Mouse (Mus musculus) hindbrain, embryonic 12.5 days (tissue): ENCODE data around the gene C130050O18Rik. TPM values are rescaled to one million over a fixed set of nuclear protein-coding genes. Genes with fewer than 3 reads are reported as not detected.

Experiments
- ATAC-seq: fragments of 200-750 bp; cut with Nextera tagmentation; 2 replicates; pipeline ENCODE4 v1.8.0; 2017; ENCODE audit warnings: moderate TSS enrichment; ENCODE audit not compliant: low FRiP score
- H3K27ac ChIP-seq: fragments of 300-500 bp; sonication (generic); 2 replicates; pipeline ENCODE4 v1.5.1; 2016; ENCODE audit warnings: mild to moderate bottlenecking
- H3K27me3 ChIP-seq: fragments of 300-500 bp; sonication (generic); 2 replicates; pipeline ENCODE4 v1.6.1; 2016; ENCODE audit warnings: mild to moderate bottlenecking
- H3K36me3 ChIP-seq: fragments of 300-500 bp; sonication (generic); 2 replicates; pipeline ENCODE4 v1.6.1; 2016; ENCODE audit warnings: mild to moderate bottlenecking
- H3K4me1 ChIP-seq: fragments of 300-500 bp; sonication (generic); 2 replicates; pipeline ENCODE4 v1.6.1; 2016
- H3K4me2 ChIP-seq: fragments of 300-500 bp; sonication (generic); replicated peaks from 2 replicates; pipeline ENCODE4 v1.6.1; 2016; ENCODE audit warnings: mild to moderate bottlenecking
- H3K4me3 ChIP-seq: fragments of 300-500 bp; sonication (generic); 2 replicates; pipeline ENCODE4 v1.5.1; 2016; ENCODE audit warnings: mild to moderate bottlenecking
- H3K9ac ChIP-seq: fragments of 300-500 bp; sonication (generic); 2 replicates; pipeline ENCODE4 v1.6.1; 2016; ENCODE audit warnings: mild to moderate bottlenecking, moderate library complexity
- H3K9me3 ChIP-seq: fragments of 300-500 bp; sonication (generic); replicated peaks from 2 replicates; pipeline ENCODE4 v1.6.1; 2016; ENCODE audit warnings: mild to moderate bottlenecking
- WGBS: fragments of 180-500 bp; shearing (Covaris S2); methylation state at CpG from one replicate; pipeline ENCODE4 v1.1.7; 2016; 5-methylcytosine and 5-hydroxymethylcytosine counted together
- polyA plus RNA-seq: library from polyadenylated mRNA; unstranded; fragments of >200 nt; fragmentation: Nextera tagmentation; extraction: Ambion mirVana; gene quantifications from 2 replicates; pipeline ENCODE4 v1.2.1, GENCODE M21; 2016

C130050O18Rik gene
- polyA plus RNA-seq, 1 experiment from 2014 or later: 0.45 TPM

DNA sequence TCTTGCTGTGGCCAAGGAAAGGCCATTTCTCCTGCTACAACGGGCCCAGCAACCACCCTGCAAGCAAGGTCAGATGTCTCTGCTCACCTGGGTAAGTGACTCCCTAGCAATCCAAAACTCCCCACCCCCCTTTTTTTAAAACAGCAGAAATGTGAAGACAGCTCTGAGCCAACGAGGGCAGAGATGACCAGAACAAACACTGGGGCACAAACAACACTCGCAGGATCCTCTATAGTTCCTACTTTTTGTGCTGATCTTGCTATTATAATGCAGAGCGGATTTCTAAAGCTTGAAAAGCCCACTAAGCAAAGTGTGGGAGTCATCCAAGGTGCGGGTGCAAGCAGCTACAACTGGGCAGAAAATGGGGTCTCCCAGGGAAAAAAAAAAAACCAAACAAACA, 34.0 kb upstream of the C130050O18Rik start:
- H3K27ac ChIP-seq: no peak overlapping the region
- no peaks in the 10 kb centered on the region for H3K9me3 ChIP-seq
- 61% methylated on average over 5 of the region's 5 CpGs for WGBS
- H3K27me3 ChIP-seq: no peaks in the 10 kb centered on the region; the same call in 1 of the 2 replicates
- H3K36me3 ChIP-seq: no peaks in the 10 kb centered on the region
- ATAC-seq: no peak
- peaks cover 26% of the 10 kb centered on the region for H3K4me1 ChIP-seq
- H3K4me2 ChIP-seq: peak overlapping the region; percentile 81; the same call in 1 of the 2 replicates
- H3K4me3 ChIP-seq: peak overlapping the region; percentile 65; the same call in 1 of the 2 replicates
- H3K9ac ChIP-seq: 0 out of 2 replicates have a peak overlapping the region, but pooled peaks have one; percentile 29

DNA sequence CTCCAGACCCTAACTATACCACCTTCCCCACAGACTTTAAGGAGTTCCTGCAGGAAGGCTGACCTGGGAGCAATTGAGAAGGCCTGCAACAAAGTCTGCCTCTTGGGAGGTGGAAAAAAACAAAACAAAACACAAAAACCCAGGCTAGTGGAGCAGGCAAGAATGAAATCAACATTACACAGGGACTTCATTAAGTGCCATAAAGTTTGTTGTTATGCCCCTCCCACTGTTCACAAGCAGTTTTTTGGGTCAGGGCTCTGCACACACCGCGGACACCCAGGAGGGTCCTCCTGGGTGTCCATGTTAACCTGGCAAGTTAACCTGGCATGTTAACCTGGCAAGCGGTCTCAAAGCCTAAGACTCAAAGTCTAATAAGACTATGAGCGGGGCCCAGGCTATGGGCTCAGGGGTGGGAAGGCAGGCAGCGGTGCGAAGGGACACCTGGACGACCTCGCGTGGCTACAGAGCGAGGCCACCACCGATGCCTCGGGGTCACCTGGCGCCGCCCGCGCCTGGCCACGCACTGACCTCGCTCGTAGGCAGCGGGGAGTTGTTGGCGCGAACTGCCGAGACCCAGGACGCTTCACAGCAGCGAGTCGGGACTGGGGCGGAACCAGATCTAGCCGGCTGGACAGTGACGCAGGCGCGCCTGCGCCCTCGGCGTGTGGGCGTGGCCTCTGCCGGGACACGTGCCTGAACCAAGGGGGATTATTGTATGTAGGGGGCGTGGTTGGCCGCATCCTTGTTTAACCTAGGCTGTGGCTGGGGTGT, 33.3 kb upstream of the C130050O18Rik start:
- Histone ChIP-seq H3K4me2 (peak overlapping the region; percentile 81), H3K27ac (peak overlapping the region; percentile 76), H3K27me3 (no peaks in the 10 kb centered on the region; the same call in 1 of the 2 replicates), H3K9me3 (no peaks in the 10 kb centered on the region), H3K9ac (peak overlapping the region; percentile 91), H3K4me1 (peaks cover 26% of the 10 kb centered on the region), H3K36me3 (no peaks in the 10 kb centered on the region), H3K4me3 (peak overlapping the region; percentile 65)
- ATAC-seq: peak; percentile 93
- WGBS: 1% methylated on average over 39 of the region's 39 CpGs

- Histone ChIP-seq H3K4me2 (no peak overlapping the region), H3K9me3 (no peaks in the 10 kb centered on the region), H3K27me3 (no peaks in the 10 kb centered on the region; the same call in 1 of the 2 replicates), H3K9ac (no peak overlapping the region), H3K4me3 (no peak overlapping the region), H3K27ac (no peak overlapping the region), H3K4me1 (peaks cover 33% of the 10 kb centered on the region), H3K36me3 (no peaks in the 10 kb centered on the region)
- no peak for ATAC-seq
- WGBS: 82% methylated on average over 3 of the region's 3 CpGs
These were observed 32.0 kb upstream of the C130050O18Rik start for GRCm38 (mm10) chr5:139373126-139373525.

GRCm38 (mm10) chr5:139373889-139374444, 31.1 kb upstream of the C130050O18Rik start:
- Histone ChIP-seq H3K27ac (no peak overlapping the region), H3K9me3 (no peaks in the 10 kb centered on the region), H3K4me3 (no peak overlapping the region), H3K27me3 (no peaks in the 10 kb centered on the region; the same call in 1 of the 2 replicates), H3K9ac (no peak overlapping the region), H3K4me1 (peaks cover 31% of the 10 kb centered on the region), H3K4me2 (no peak overlapping the region), H3K36me3 (no peaks in the 10 kb centered on the region)
- ATAC-seq: no peak
- 81% methylated on average over 6 of the region's 6 CpGs for WGBS

DNA sequence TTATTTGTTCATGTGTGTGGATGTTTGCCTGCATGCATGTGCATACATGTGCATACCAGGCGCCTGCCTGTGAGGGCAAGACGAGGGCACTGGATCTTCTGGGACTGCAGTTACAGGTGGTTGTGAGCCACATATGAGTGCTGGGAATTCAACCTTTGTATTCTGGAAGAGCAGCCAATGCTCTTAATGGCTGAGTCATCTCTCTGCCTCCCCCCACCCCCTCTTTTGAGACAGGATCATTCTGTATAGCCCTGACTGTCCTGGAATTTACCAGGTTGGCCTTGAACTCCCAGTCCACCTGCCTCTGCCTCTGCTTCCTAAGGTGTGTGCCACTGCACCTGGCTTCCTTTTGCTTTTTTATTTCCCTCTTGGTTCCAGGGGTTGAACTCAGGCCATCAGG, 30.2 kb upstream of the C130050O18Rik start:
- Histone ChIP-seq H3K4me1 (peaks cover 39% of the 10 kb centered on the region), H3K36me3 (no peaks in the 10 kb centered on the region), H3K4me2 (no peak overlapping the region), H3K27me3 (peaks cover 4% of the 10 kb centered on the region; the same call in 1 of the 2 replicates), H3K9ac (no peak overlapping the region), H3K4me3 (no peak overlapping the region), H3K27ac (no peak overlapping the region), H3K9me3 (no peaks in the 10 kb centered on the region)
- no peak for ATAC-seq
- 84% methylated on average over 2 of the region's 2 CpGs for WGBS

- H3K27ac ChIP-seq: peak within 1 kb of the TSS; percentile 24; the same call in 1 of the 2 replicates
- peaks cover 9% of the 10 kb centered on the region; the same call in 1 of the 2 replicates for H3K27me3 ChIP-seq
- WGBS: 78% methylated on average over 18 of the region's 18 CpGs
- no peak for ATAC-seq
- no peaks in the 10 kb centered on the region for H3K36me3 ChIP-seq
- H3K4me2 ChIP-seq: no peak within 1 kb of the TSS
- H3K9ac ChIP-seq: no peak within 1 kb of the TSS
- H3K9me3 ChIP-seq: no peaks in the 10 kb centered on the region
- H3K4me3 ChIP-seq: no peak within 1 kb of the TSS
- H3K4me1 ChIP-seq: peaks cover 35% of the 10 kb centered on the region
These were observed 27.4 kb upstream of the C130050O18Rik start, which contains the start of gene Gpr146 for GRCm38 (mm10) chr5:139377468-139378270. TSS of gene Gpr146 (plus strand) at chr5:139377697.

GRCm38 (mm10) chr5:139378271-139378556, 26.9 kb upstream of the C130050O18Rik start:
- H3K36me3 ChIP-seq: no peaks in the 10 kb centered on the region
- H3K4me2 ChIP-seq: no peak overlapping the region
- no peak for ATAC-seq
- WGBS: 87% methylated on average over 7 of the region's 7 CpGs
- no peak overlapping the region; the same call in 1 of the 2 replicates for H3K27ac ChIP-seq
- H3K9ac ChIP-seq: no peak overlapping the region
- H3K27me3 ChIP-seq: 0 out of 2 replicates have a peak, but pooled peaks cover 9% of the 10 kb centered on the region
- H3K4me3 ChIP-seq: no peak overlapping the region
- no peaks in the 10 kb centered on the region for H3K9me3 ChIP-seq
- H3K4me1 ChIP-seq: peaks cover 39% of the 10 kb centered on the region

GRCm38 (mm10) chr5:139378986-139379629, 26.0 kb upstream of the C130050O18Rik start:
- H3K4me2 ChIP-seq: no peak overlapping the region
- WGBS: 34% methylated on average over 21 of the region's 21 CpGs
- no peaks in the 10 kb centered on the region for H3K36me3 ChIP-seq
- peak overlapping the region; percentile 24 for H3K27ac ChIP-seq
- H3K9me3 ChIP-seq: no peaks in the 10 kb centered on the region
- no peak overlapping the region for H3K4me3 ChIP-seq
- 0 out of 2 replicates have a peak, but pooled peaks cover 9% of the 10 kb centered on the region for H3K27me3 ChIP-seq
- no peak for ATAC-seq
- peaks cover 41% of the 10 kb centered on the region for H3K4me1 ChIP-seq
- H3K9ac ChIP-seq: no peak overlapping the region

DNA sequence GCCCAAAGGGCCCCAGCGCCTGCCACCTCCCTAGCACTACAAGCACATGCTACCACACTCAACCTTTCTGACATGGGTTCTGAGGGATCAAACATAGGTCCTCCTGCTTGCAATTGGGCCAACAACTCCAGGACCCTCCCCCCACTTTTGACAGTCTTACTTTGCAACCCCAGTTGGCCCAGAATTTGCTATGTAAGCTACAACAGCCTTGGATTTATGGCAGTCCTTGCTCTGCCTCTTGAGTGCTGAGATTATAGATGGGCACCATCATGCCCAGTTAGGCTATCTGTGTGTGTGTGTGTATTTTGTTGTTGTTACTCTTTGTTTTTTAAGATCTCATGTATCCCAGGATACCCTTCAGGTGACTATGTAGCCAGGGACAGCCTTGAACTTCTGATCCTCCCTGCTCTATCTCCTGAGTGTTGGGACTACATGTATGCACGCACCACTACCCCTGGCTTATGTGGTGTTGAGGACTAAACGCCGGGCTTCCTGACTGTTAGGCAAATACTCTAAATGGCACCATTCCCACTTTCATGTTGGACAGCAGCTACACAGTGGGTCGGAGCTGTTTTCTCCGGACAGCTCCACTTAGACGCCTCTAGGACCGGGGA, 25.2 kb upstream of the C130050O18Rik start:
- Histone ChIP-seq H3K4me1 (peaks cover 46% of the 10 kb centered on the region), H3K9me3 (no peaks in the 10 kb centered on the region), H3K4me3 (peak overlapping the region; percentile 61), H3K4me2 (peak overlapping the region; percentile 89), H3K36me3 (no peaks in the 10 kb centered on the region), H3K27me3 (0 out of 2 replicates have a peak, but pooled peaks cover 9% of the 10 kb centered on the region), H3K9ac (peak overlapping the region; percentile 79; the same call in 1 of the 2 replicates), H3K27ac (peak overlapping the region; percentile 67)
- peak; percentile 18 for ATAC-seq
- 28% methylated on average over 8 of the region's 8 CpGs for WGBS

GRCm38 (mm10) chr5:139380385-139381248, 24.5 kb upstream of the C130050O18Rik start:
- 0 out of 2 replicates have a peak, but pooled peaks cover 9% of the 10 kb centered on the region for H3K27me3 ChIP-seq
- H3K36me3 ChIP-seq: no peaks in the 10 kb centered on the region
- peak; percentile 65 for ATAC-seq
- peak overlapping the region; percentile 61 for H3K4me3 ChIP-seq
- H3K9ac ChIP-seq: peak overlapping the region; percentile 79
- peaks cover 47% of the 10 kb centered on the region for H3K4me1 ChIP-seq
- WGBS: 2% methylated on average over 73 of the region's 73 CpGs
- H3K9me3 ChIP-seq: no peaks in the 10 kb centered on the region
- peak overlapping the region; percentile 89 for H3K4me2 ChIP-seq
- H3K27ac ChIP-seq: peak overlapping the region; percentile 67
